ENCODE assay signal across 11 mouse cellular contexts in the genomic region with DNA sequence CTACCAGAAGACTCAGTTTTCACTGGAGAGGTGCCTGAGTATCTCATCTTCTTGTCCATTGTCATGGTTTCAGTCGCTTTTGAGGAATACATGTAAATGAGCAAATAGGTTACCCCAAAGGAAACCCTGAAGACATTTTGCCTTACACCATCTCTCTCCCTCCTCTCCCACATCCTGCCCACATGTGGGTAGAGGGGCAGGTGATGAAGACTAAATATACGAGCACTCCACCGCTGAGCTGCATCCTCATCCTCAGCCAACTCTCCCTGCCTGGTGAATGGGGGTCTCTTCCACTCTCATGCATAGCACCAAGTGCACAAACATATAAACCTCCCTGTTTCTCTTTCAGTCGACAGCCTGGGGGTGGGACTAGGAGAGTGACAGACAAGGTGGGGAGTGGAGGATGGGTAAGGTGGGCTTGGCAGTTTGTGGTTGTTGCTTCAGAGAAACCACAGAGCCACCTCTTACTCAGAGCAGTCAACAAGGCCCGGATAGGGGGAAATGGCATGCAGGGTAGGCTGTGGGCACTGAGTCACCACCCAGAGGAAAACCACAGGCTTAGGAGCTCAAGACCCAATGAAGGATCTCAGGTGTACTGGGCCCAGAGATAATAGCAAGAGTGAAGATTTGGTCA.
DNase-seq lines count a peak whose midpoint lies in the region; ATAC-seq lines count a peak whose summit lies in the region.
"Had no signal": no experiment of that assay in that cellular context is flagged by ENCODE, and none has a peak within 500 bp of the region (broad histone marks: within the 10 kb centered on the region; RNA-seq: fewer than 3 reads in every experiment).

No protein-coding gene starts in this region.

- intact Hi-C loops in heart, postnatal 25 days (cut with DNase I), result no loop called here

- peaks cover 14% of the 10 kb centered on the region; the same call in 1 of the 2 replicates for H3K4me1 ChIP-seq in kidney, embryonic 15.5 days

- peak; percentile 76 for DNase-seq in 3T3-L1 (ENCODE audit: low read depth, low spot score)
- no peak for DNase-seq in cerebellum, adult 11-12 months
- DNase-seq in left cerebral cortex, adult 8-10 months (ENCODE audit: low spot score in 2 of 2), result no peak
- DNase-seq in heart, postnatal 25 days (ENCODE audit: low spot score), result no peak
- DNase-seq: gastrocnemius, postnatal 14 days; heart, postnatal 4 days had no signal

- H3K9me3 ChIP-seq in kidney, embryonic 15.5 days (replicated peaks), result 0 out of 2 replicates have a peak, but pooled peaks cover 6% of the 10 kb centered on the region

- no peak overlapping the region for H3K4me3 ChIP-seq in kidney, embryonic 15.5 days (replicated peaks)

- no peak overlapping the region for H3K27ac ChIP-seq in kidney, embryonic 15.5 days
- H3K27ac ChIP-seq: kidney, postnatal 0 days had no signal

- H3K36me3 ChIP-seq in kidney, embryonic 15.5 days, result no peaks in the 10 kb centered on the region

- ATAC-seq in CD4-positive, CD25-positive, alpha-beta regulatory T cell, adult 4 months, result peak; percentile 90
- ATAC-seq in granulocyte monocyte progenitor cell, adult 5-6 weeks (replicated peaks; ENCODE audit: poor library complexity, severe bottlenecking), result peak; percentile 98
- peak; percentile 79 for ATAC-seq in neutrophil, adult 5-6 weeks (ENCODE audit: extremely low read depth, insufficient number of reproducible peaks, low FRiP score, poor library complexity, severe bottlenecking)
- ATAC-seq in kidney, embryonic 15.5 days (replicated peaks; ENCODE audit: low FRiP score), result no peak

- H3K9ac ChIP-seq in kidney, embryonic 15.5 days, result no peak overlapping the region

- 71% methylated on average over 5 of the region's 5 CpGs for WGBS in kidney, embryonic 15.5 days

- no peaks in the 10 kb centered on the region for H3K27me3 ChIP-seq in kidney, embryonic 15.5 days

- no peak overlapping the region for H3K4me2 ChIP-seq in kidney, embryonic 15.5 days
